Mouse (Mus musculus) ES-Bruce4 (cell line): Measurements from ENCODE around the gene Ccl28. TPM values are rescaled to one million over a fixed set of nuclear protein-coding genes. Genes with fewer than 3 reads are reported as not detected.
"Not testable (repeated sequence)": the region's sequence is repeated elsewhere in the genome, so short reads cannot be mapped to it uniquely, and the experiment has no call there.

ENCODE experiments used
- H3K27ac ChIP-seq: 2 replicates; pipeline ENCODE4 v1.5.1; 2012; ENCODE audit warnings: low read length, inconsistent platforms; ENCODE audit not compliant: insufficient read depth
- H3K27me3 ChIP-seq: 2 replicates; pipeline ENCODE4 v1.6.1; 2012; ENCODE audit warnings: mild to moderate bottlenecking, low read length, inconsistent platforms; ENCODE audit not compliant: control insufficient read depth, poor library complexity, insufficient read depth, severe bottlenecking
- H3K36me3 ChIP-seq: 2 replicates; pipeline ENCODE4 v1.6.1; 2012; ENCODE audit warnings: inconsistent platforms, mild to moderate bottlenecking, low read length, moderate library complexity; ENCODE audit not compliant: control insufficient read depth, poor library complexity, insufficient read depth, severe bottlenecking
- H3K4me1 ChIP-seq: one replicate; pipeline ENCODE4 v1.8.1; 2011; ENCODE audit warnings: low read length; ENCODE audit not compliant: control insufficient read depth, insufficient read depth
- H3K4me3 ChIP-seq: 2 replicates; pipeline ENCODE4 v1.5.1; 2011; ENCODE audit warnings: low read depth, mild to moderate bottlenecking, low read length
- H3K9ac ChIP-seq: 2 replicates; pipeline ENCODE4 v1.6.1; 2012; ENCODE audit warnings: low read depth, mild to moderate bottlenecking, inconsistent platforms; ENCODE audit not compliant: poor library complexity, severe bottlenecking
- H3K9me3 ChIP-seq: replicated peaks from 2 replicates; pipeline ENCODE4 v1.6.1; 2012; ENCODE audit warnings: mild to moderate bottlenecking, low read length, inconsistent platforms; ENCODE audit not compliant: control insufficient read depth, poor library complexity, insufficient read depth, severe bottlenecking
- CTCF ChIP-seq: IDR thresholded peaks from one replicate; pipeline ENCODE4 v1.8.1; 2011; ENCODE audit warnings: low read depth, low read length
- EP300 ChIP-seq: IDR thresholded peaks from 2 replicates; pipeline ENCODE4 v1.6.1; 2011; ENCODE audit warnings: low read depth, low read length; ENCODE audit not compliant: insufficient read depth
- POLR2A ChIP-seq: IDR thresholded peaks from one replicate; pipeline ENCODE4 v1.8.1; 2011; ENCODE audit warnings: low read length; ENCODE audit not compliant: insufficient read depth
- polyA plus RNA-seq: library from polyadenylated mRNA; stranded (reverse); fragments of >200 nt; gene quantifications from 2 replicates; pipeline ENCODE4 v1.2.4, GENCODE M21; 2011; ENCODE audit warnings: low read depth; ENCODE audit not compliant: missing spikeins, insufficient read depth, insufficient read length

Gene Ccl28
- polyA plus RNA-seq, 1 experiment, result 0.75 TPM

DNA sequence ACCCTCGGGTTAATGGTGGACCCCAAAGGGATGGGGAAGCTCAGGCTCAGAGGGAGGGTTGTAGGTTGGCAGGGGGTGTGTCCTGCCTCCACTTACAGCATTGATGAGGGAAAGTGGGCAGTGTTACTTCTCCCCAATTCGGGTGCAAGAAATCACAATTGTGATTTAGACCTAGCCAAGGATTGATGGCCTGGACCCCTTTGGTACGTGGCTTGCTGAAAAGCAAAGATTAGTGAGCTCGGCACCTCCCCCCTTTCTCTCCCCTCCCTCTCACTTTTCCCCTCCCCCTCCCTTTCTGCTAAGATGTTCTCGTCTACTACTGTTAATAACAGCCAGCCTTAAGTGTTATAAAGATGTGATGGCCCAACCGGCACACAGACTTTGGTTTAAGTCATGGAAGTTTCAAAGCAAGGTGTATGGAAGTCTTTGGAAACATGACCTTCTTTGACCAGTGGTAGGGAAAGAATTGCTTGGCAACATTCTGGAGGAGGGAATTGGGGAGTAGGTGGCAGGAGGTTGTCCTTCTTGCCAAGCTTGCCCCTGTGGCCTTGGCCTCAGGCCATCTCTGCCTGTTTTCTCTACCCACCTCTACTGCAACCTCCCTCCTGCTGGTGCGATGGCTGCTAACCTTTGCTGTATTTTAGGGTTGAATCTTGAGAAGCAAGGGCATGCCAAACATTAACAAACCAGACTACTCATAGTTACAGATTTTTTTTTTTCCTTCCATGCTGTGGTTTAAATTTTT, 67.4 kb downstream of the Ccl28 start:
- Histone ChIP-seq H3K9me3 (no peaks in the 10 kb centered on the region; the same call in 1 of the 2 replicates), H3K4me3 (peak overlapping the region; percentile 99), H3K27me3 (no peaks in the 10 kb centered on the region), H3K27ac (peak overlapping the region; percentile 80), H3K9ac (peak overlapping the region; percentile 88), H3K36me3 (peaks cover 8% of the 10 kb centered on the region; the same call in 1 of the 2 replicates), H3K4me1 (peaks cover 4% of the 10 kb centered on the region)
- TF ChIP-seq POLR2A, result no peak
- TF ChIP-seq EP300, result no peak
- no peak for TF ChIP-seq CTCF

DNA sequence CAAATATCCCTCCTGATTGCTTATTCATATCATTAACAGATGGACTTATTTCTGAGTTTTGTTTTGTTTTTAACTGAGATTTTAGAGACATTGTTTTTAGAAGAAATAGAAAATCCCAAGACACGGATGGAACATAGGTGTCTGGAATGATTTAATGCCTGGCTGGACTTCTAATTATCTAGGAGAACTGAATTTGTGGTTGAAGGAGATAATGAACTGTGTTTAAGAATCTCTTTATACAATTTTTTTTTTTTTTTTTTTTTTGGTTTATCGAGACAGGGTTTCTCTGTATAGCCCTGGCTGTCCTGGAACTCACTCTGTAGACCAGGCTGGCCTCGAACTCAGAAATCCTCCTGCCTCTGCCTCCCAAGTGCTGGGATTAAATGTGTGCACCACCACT, 68.3 kb downstream of the Ccl28 start:
- not testable (repeated sequence) for H3K9me3 ChIP-seq, H3K9ac ChIP-seq, H3K36me3 ChIP-seq, H3K27ac ChIP-seq, H3K4me3 ChIP-seq, H3K27me3 ChIP-seq, H3K4me1 ChIP-seq

DNA sequence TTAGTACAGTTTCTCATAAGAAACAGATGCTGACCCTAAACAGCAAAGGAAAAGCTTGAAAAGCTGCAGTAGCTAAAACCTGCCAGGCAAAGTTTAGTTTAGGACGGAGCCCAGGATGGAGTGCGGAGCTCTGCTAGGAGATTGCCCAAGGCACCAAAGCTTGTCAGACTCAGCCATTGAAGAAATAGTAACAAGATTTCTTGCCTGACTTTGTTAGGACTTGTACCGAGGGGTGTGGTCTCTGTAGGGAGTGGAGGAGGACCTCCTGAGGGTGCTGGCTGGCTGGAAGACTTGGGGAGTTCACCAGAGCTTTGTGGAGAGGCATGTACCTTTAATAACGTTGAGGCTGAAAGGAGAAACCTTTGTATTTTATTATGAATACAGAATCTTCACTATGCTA, 72.1 kb downstream of the Ccl28 start:
- Histone ChIP-seq H3K36me3 (peaks cover 41% of the 10 kb centered on the region), H3K27me3 (no peaks in the 10 kb centered on the region), H3K27ac (peak overlapping the region; percentile 74), H3K9ac (no peak overlapping the region), H3K4me3 (no peak overlapping the region), H3K9me3 (no peaks in the 10 kb centered on the region; the same call in 1 of the 2 replicates), H3K4me1 (peaks cover 2% of the 10 kb centered on the region)
- no peak for TF ChIP-seq CTCF
- 0 out of 2 replicates have a peak, but pooled peaks have one; percentile 14 for TF ChIP-seq EP300

DNA sequence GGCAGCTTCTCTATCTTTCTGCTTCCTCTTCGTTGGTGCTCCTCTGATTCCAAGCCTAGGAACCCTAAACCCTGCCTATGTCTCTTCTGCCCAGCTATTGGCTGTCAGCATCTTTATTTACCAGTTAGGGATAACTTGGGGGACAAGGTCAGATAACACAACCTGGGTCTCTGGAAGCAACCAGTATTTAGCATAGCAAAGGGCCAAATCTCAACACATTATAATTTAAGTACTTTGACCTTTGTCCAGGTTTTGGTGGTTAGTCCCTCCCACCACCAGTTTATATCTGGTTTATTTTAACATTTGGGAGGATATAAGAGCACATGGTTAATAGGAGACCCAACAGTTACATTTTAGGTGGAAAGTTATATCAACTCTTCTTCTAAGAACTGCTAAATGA, 72.9 kb downstream of the Ccl28 start:
- no peak overlapping the region for H3K27ac ChIP-seq
- H3K4me3 ChIP-seq, result no peak overlapping the region
- no peak overlapping the region for H3K9ac ChIP-seq
- no peaks in the 10 kb centered on the region; the same call in 1 of the 2 replicates for H3K9me3 ChIP-seq
- no peak for TF ChIP-seq EP300
- TF ChIP-seq CTCF, result no peak
- no peak for TF ChIP-seq POLR2A
- no peaks in the 10 kb centered on the region for H3K27me3 ChIP-seq
- H3K36me3 ChIP-seq, result peaks cover 46% of the 10 kb centered on the region
- H3K4me1 ChIP-seq, result no peaks in the 10 kb centered on the region

DNA sequence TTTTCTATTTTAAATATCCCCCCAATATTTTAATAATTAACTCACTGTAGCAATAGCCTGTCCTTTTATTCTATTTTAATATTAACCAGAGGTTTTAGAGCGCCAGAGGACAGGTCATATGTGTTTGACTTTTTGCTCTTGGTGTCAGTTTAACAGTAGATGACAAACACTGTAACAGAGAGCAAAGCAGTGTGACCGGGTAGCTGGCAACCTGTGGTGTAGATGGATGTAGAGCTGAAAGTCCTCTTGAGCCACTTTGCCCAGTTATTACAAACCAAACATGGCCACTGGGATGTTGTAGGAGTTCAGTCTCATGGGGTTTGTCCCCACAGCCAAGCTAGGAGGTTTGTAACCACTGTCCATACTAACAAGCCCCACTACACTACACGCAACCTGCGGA, 74.8 kb downstream of the Ccl28 start:
- Histone ChIP-seq H3K27ac (no peak overlapping the region), H3K4me3 (no peak overlapping the region), H3K9ac (no peak overlapping the region), H3K36me3 (peaks cover 57% of the 10 kb centered on the region), H3K4me1 (no peaks in the 10 kb centered on the region), H3K27me3 (no peaks in the 10 kb centered on the region), H3K9me3 (no peaks in the 10 kb centered on the region; the same call in 1 of the 2 replicates)
- no peak for TF ChIP-seq CTCF
- no peak for TF ChIP-seq POLR2A
- no peak for TF ChIP-seq EP300

Other genes with a start within 250 kb of the Ccl28 start
- 132 and 162 TPM in 2 replicates for gene Paip1, start 195.2 kb upstream of the Ccl28 start, polyA plus RNA-seq
- gene 4833420G17Rik, start 161.1 kb upstream of the Ccl28 start, polyA plus RNA-seq, result 69.1 and 79.3 TPM in 2 replicates
- gene Tmem267, start 135.8 kb upstream of the Ccl28 start, polyA plus RNA-seq, result 14.7 and 16.6 TPM in 2 replicates
- 1.4 and 1.8 TPM in 2 replicates for gene 3110070M22Rik, start 135.4 kb upstream of the Ccl28 start, polyA plus RNA-seq
- 277 and 300 TPM in 2 replicates for gene Hmgcs1, start 66.6 kb downstream of the Ccl28 start, polyA plus RNA-seq
- 0.19 and 0.23 TPM in 2 replicates for gene Nim1k, start 132.1 kb downstream of the Ccl28 start, polyA plus RNA-seq
- 40.8 and 41.2 TPM in 2 replicates for gene Zfp131, start 167.1 kb downstream of the Ccl28 start, polyA plus RNA-seq
- not detected in 2 replicates for gene AF067063, start 206.4 kb downstream of the Ccl28 start, polyA plus RNA-seq
- not detected in 2 replicates for gene D13Ertd608e, start 212.2 kb downstream of the Ccl28 start, polyA plus RNA-seq